Mouse (Mus musculus): Measurements from ENCODE around the gene Glod5. TPM values are rescaled to one million over a fixed set of nuclear protein-coding genes. Genes with fewer than 3 reads are reported as not detected.

The Glod5 gene
- polyA plus RNA-seq, 1 experiment from 2014 or later = not detected

GRCm38 (mm10) chrX:8002971-8003370 is 15.3 kb downstream of the Glod5 start:
- Histone ChIP-seq H3K4me2 (replicated peaks) (no peak overlapping the region), H3K27ac (no peak overlapping the region), H3K4me1 (no peaks in the 10 kb centered on the region), H3K9me3 (no peaks in the 10 kb centered on the region), H3K36me3 (no peaks in the 10 kb centered on the region), H3K27me3 (no peaks in the 10 kb centered on the region), H3K9ac (no peak overlapping the region), H3K4me3 (no peak overlapping the region)
- ATAC-seq (ENCODE audit: insufficient number of reproducible peaks, insufficient read depth, low FRiP score, low TSS enrichment) = no peak
- 43% methylated on average over 4 of the region's 4 CpGs for WGBS

- Histone ChIP-seq H3K4me1 (no peaks in the 10 kb centered on the region), H3K4me2 (replicated peaks) (no peak overlapping the region), H3K9ac (no peak overlapping the region), H3K27me3 (no peaks in the 10 kb centered on the region), H3K27ac (no peak overlapping the region), H3K36me3 (no peaks in the 10 kb centered on the region), H3K4me3 (no peak overlapping the region), H3K9me3 (no peaks in the 10 kb centered on the region)
- no peak for ATAC-seq (ENCODE audit: insufficient number of reproducible peaks, insufficient read depth, low FRiP score, low TSS enrichment)
- 32% methylated on average over 5 of the region's 5 CpGs for WGBS
Measured at GRCm38 (mm10) chrX:8002001-8002400, 16.3 kb downstream of the Glod5 start.

DNA sequence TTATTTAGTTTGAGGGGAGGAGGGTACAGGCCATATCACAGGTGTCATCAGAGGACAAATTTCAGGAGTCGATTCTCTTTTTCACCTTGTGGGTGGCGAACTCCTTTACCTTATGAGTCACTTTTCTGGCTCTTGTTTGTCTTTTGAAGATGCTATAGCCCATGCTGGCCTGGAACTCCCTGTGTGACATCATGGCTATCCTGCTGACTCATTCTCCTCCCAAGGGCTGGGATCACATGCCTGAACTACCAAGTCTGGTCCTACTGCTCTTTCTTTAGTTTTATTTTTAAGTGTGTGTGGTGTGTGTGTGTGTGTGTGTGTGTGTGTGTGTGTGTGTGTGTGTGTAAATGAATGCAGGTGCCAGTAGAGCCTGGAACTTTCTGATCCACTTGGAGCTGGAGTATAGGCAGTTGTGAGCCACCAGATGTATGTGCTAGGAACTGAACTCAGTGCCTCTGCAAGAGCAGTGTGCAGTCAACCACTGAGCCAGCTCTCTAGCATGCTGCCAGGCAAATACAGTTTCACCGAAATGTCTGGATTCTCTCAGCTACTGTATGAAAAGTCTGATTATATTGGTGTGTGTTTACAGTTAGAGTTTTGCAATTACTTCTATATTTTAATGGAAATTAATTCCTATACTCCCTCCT is 17.6 kb downstream of the Glod5 start:
- Histone ChIP-seq H3K4me3 (no peak overlapping the region), H3K4me1 (no peaks in the 10 kb centered on the region), H3K9ac (no peak overlapping the region), H3K27me3 (no peaks in the 10 kb centered on the region), H3K4me2 (replicated peaks) (no peak overlapping the region), H3K9me3 (no peaks in the 10 kb centered on the region), H3K27ac (no peak overlapping the region), H3K36me3 (no peaks in the 10 kb centered on the region)
- ATAC-seq (ENCODE audit: insufficient number of reproducible peaks, insufficient read depth, low FRiP score, low TSS enrichment) = no peak
- WGBS = 83% methylated on average over 3 of the region's 3 CpGs

DNA sequence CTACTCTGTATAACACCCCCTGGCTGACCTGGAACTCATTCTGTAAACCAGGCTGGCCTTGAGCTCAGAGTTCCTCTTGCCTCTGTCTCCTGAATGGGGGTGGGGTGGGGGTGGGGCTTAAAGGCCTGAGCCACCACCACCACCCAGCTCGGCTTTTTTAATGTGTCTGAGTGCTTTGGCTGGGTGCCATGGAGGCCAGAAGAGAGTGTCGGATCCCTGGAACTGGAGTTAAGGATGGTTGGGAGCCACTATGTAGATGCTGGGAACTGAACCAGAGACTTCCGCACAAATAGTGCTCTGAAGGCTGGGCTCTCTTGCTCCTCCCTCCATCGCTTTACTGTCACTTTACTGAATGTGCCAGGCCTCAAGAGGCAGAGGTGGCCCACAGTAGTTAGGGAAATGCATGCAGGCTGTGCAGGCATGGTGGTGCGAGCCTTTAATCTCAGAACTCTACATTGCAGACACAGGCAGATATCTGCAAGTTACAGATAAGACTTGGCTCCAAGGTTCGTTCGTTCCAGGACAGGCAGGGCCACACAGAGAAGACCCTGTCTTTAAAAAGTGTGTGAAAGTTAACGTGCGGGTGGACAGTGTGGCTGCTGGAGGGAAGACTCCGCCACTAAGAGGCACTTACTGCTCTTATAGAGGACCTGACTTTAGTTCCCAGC is 25.1 kb downstream of the Glod5 start:
- no peak for ATAC-seq (ENCODE audit: insufficient number of reproducible peaks, insufficient read depth, low FRiP score, low TSS enrichment)
- Histone ChIP-seq H3K27ac (no peak overlapping the region), H3K27me3 (no peaks in the 10 kb centered on the region), H3K4me1 (no peaks in the 10 kb centered on the region), H3K9me3 (no peaks in the 10 kb centered on the region), H3K36me3 (no peaks in the 10 kb centered on the region), H3K9ac (no peak overlapping the region), H3K4me2 (replicated peaks) (no peak overlapping the region), H3K4me3 (no peak overlapping the region)
- 70% methylated on average over 10 of the region's 10 CpGs for WGBS

GRCm38 (mm10) chrX:7992379-7993067 is 25.8 kb downstream of the Glod5 start:
- Histone ChIP-seq H3K4me2 (replicated peaks) (no peak overlapping the region), H3K9me3 (no peaks in the 10 kb centered on the region), H3K9ac (no peak overlapping the region), H3K27me3 (no peaks in the 10 kb centered on the region), H3K4me1 (no peaks in the 10 kb centered on the region), H3K4me3 (no peak overlapping the region), H3K36me3 (no peaks in the 10 kb centered on the region), H3K27ac (no peak overlapping the region)
- no peak for ATAC-seq (ENCODE audit: insufficient number of reproducible peaks, insufficient read depth, low FRiP score, low TSS enrichment)
- WGBS = 62% methylated on average over 8 of the region's 8 CpGs

DNA sequence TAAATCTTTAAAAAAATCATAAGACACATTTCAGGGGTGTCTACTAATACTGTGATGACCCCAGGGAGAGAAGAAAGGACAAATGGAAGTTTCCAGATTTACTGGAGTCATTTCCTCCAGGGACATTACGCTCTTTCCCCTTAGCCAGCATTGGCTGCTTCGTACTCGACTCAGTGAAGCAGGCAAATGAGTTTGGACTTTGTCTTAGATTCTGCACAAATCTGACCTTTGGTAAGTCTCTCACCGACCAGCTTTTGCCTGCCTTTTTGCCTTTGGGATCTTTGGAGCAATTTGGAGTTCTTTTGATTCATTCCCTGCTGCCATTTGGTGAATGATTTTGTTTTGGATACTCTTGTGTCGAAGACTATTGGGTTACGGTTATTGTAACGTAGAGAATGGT is 36.9 kb downstream of the Glod5 start:
- no peaks in the 10 kb centered on the region for H3K9me3 ChIP-seq
- H3K4me3 ChIP-seq = no peak overlapping the region
- no peaks in the 10 kb centered on the region for H3K36me3 ChIP-seq
- no peak for ATAC-seq (ENCODE audit: insufficient number of reproducible peaks, insufficient read depth, low FRiP score, low TSS enrichment)
- no peak overlapping the region for H3K9ac ChIP-seq
- 82% methylated on average over 7 of the region's 7 CpGs for WGBS
- H3K4me2 ChIP-seq (replicated peaks) = no peak overlapping the region
- H3K27me3 ChIP-seq = no peaks in the 10 kb centered on the region
- H3K4me1 ChIP-seq = no peaks in the 10 kb centered on the region
- no peak overlapping the region for H3K27ac ChIP-seq

DNA sequence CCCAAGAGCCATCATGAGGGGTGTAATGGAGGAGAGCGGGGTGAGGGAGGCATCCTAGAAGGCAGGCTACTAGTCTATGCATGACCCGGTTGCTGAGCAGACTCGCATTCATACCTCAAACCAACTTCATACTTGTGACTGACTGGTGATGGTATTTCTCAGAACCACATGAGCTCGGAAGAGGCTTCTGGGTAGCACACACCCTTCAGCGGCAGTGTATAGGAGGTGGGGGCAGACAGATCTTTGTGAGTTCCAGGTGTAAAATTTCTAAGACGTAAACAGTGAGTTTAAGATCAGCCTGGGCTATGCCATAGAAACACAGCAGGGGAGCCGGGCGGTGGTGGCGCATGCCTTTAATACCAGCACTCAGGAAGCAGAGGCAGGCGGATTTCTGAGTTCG is 40.4 kb downstream of the Glod5 start, which contains the start of gene Gata1:
Gene Gata1, minus strand, starts transcription at position 180 of the 400 bp plus-strand sequence.
- H3K4me3 ChIP-seq = no peak within 1 kb of the TSS
- no peak for ATAC-seq (ENCODE audit: insufficient number of reproducible peaks, insufficient read depth, low FRiP score, low TSS enrichment)
- H3K9ac ChIP-seq = no peak within 1 kb of the TSS
- no peaks in the 10 kb centered on the region for H3K9me3 ChIP-seq
- H3K27ac ChIP-seq = no peak within 1 kb of the TSS
- no peak within 1 kb of the TSS for H3K4me2 ChIP-seq (replicated peaks)
- H3K27me3 ChIP-seq = no peaks in the 10 kb centered on the region
- H3K36me3 ChIP-seq = no peaks in the 10 kb centered on the region
- H3K4me1 ChIP-seq = no peaks in the 10 kb centered on the region
- WGBS = 91% methylated on average over 11 of the region's 11 CpGs

- Histone ChIP-seq H3K27me3 (no peaks in the 10 kb centered on the region), H3K4me1 (no peaks in the 10 kb centered on the region), H3K9me3 (no peaks in the 10 kb centered on the region), H3K4me2 (replicated peaks) (no peak overlapping the region), H3K4me3 (no peak overlapping the region), H3K9ac (no peak overlapping the region), H3K36me3 (no peaks in the 10 kb centered on the region), H3K27ac (no peak overlapping the region)
- no peak for ATAC-seq (ENCODE audit: insufficient number of reproducible peaks, insufficient read depth, low FRiP score, low TSS enrichment)
- 62% methylated on average over 4 of the region's 4 CpGs for WGBS
Measured at GRCm38 (mm10) chrX:7971292-7971691, 47.0 kb downstream of the Glod5 start.

DNA sequence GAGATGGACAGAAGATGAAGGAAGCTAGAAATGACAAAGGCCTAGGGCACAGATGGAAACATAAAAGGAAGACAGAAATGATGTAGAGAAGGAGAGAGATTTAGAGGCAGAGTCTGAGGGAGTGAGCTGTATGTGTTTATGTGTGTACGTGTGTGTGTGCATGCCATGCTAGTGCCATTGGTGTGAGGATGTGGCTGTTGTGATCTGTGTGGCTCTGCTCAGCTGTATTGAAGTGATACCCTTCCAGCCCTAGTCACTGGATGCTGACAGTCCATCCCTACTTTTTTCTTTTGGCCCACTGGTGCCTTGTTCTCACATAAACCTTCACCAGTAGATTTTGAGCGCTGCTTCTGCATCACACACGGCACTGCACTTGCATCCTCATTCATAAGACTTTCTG is 49.4 kb downstream of the Glod5 start:
- no peak overlapping the region for H3K9ac ChIP-seq
- no peak for ATAC-seq (ENCODE audit: insufficient number of reproducible peaks, insufficient read depth, low FRiP score, low TSS enrichment)
- H3K4me2 ChIP-seq (replicated peaks) = no peak overlapping the region
- H3K27ac ChIP-seq = no peak overlapping the region
- H3K9me3 ChIP-seq = no peaks in the 10 kb centered on the region
- H3K4me3 ChIP-seq = no peak overlapping the region
- H3K27me3 ChIP-seq = no peaks in the 10 kb centered on the region
- no peaks in the 10 kb centered on the region for H3K4me1 ChIP-seq
- H3K36me3 ChIP-seq = no peaks in the 10 kb centered on the region
- 90% methylated on average over 3 of the region's 3 CpGs for WGBS

GRCm38 (mm10) chrX:7968226-7968625 is 50.1 kb downstream of the Glod5 start:
- no peak overlapping the region for H3K4me3 ChIP-seq
- H3K4me2 ChIP-seq (replicated peaks) = no peak overlapping the region
- H3K27me3 ChIP-seq = no peaks in the 10 kb centered on the region
- H3K27ac ChIP-seq = no peak overlapping the region
- H3K4me1 ChIP-seq = no peaks in the 10 kb centered on the region
- H3K9ac ChIP-seq = no peak overlapping the region
- WGBS = 85% methylated on average over 8 of the region's 8 CpGs
- no peaks in the 10 kb centered on the region for H3K9me3 ChIP-seq
- H3K36me3 ChIP-seq = no peaks in the 10 kb centered on the region
- ATAC-seq (ENCODE audit: insufficient number of reproducible peaks, insufficient read depth, low FRiP score, low TSS enrichment) = no peak

DNA sequence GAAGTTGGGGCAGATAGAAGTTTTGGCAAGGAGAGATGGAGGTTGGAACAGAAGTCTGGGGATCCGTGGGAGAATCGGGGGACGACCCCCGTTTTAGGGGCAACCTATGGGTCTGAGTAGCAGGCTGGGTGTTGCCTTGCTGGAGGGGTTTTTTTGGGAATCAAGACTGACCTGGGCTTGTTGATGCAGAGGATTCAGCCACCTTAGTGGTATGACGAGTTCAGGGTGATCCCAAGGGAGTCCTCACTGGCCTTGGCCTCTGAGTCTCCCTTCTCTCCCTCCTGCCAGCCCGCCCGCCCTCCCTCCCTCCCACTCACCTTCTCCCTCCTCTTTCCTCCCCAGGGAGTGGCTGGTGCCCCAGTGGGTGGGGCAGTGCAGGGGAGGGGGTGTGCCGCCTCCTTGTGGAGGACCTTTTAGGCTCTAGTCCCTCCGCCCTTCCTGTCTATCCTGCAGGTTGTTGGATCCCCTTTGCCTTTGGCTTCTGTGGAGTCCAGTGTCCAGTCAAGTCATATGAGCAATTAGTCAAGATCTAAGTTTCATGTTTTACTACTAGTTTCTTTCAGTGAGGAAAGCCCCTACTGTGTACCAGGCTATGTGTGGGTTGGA is 50.6 kb downstream of the Glod5 start:
- Histone ChIP-seq H3K36me3 (no peaks in the 10 kb centered on the region), H3K27ac (no peak overlapping the region), H3K9ac (no peak overlapping the region), H3K4me1 (no peaks in the 10 kb centered on the region), H3K9me3 (no peaks in the 10 kb centered on the region), H3K27me3 (no peaks in the 10 kb centered on the region), H3K4me2 (replicated peaks) (no peak overlapping the region), H3K4me3 (no peak overlapping the region)
- WGBS = 85% methylated on average over 6 of the region's 9 CpGs
- no peak for ATAC-seq (ENCODE audit: insufficient number of reproducible peaks, insufficient read depth, low FRiP score, low TSS enrichment)

DNA sequence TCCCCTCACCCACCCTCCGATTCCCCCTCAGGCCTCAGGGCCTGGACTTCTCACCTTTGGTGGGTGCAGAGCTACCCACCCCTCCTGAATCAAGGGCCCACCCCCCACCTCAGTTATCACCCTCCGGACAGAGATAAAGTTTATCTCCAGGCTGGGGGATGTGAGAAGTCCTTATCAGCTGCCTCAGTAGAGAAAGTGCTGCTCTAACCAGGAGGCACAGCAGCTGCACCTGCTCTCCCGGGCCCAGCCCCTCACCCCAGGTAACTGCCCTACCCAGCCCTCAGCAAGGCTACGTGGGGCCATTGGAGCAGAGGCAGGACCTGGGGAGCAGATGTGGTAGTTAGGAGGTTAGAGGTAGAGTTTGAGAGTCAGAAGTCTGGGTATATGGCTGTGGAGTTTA is 52.1 kb downstream of the Glod5 start:
- H3K4me3 ChIP-seq = no peak overlapping the region
- 76% methylated on average over 4 of the region's 4 CpGs for WGBS
- H3K9me3 ChIP-seq = no peaks in the 10 kb centered on the region
- no peak overlapping the region for H3K27ac ChIP-seq
- H3K36me3 ChIP-seq = no peaks in the 10 kb centered on the region
- no peak overlapping the region for H3K4me2 ChIP-seq (replicated peaks)
- no peak overlapping the region for H3K9ac ChIP-seq
- no peaks in the 10 kb centered on the region for H3K27me3 ChIP-seq
- ATAC-seq (ENCODE audit: insufficient number of reproducible peaks, insufficient read depth, low FRiP score, low TSS enrichment) = no peak
- no peaks in the 10 kb centered on the region for H3K4me1 ChIP-seq

Data from embryonic facial prominence, embryonic 12.5 days (tissue).